Mouse (Mus musculus) cortical plate, adult 2 months (tissue): ENCODE data around the gene Ccr2.

Source experiments
- CTCF ChIP-seq: fragments of 200-500 bp; IDR thresholded peaks from 2 replicates; pipeline ENCODE4 v1.5.1; 2011; ENCODE audit warnings: mild to moderate bottlenecking, control low read depth, low read length; ENCODE audit not compliant: insufficient read depth; ENCODE audit errors: extremely low read depth
- POLR2A ChIP-seq: fragments of 200-500 bp; IDR thresholded peaks from 2 replicates; pipeline ENCODE4 v1.6.1; 2011; ENCODE audit warnings: mild to moderate bottlenecking, low read length, control low read depth; ENCODE audit not compliant: insufficient read depth; ENCODE audit errors: extremely low read depth

GRCm38 (mm10) chr9:124101723-124102122 is at the start of gene Ccr2:
- no peak for TF ChIP-seq CTCF
- TF ChIP-seq POLR2A, result no peak
